Comparison of ENCODE assay signal across 10 mouse cellular contexts in the genomic region with DNA sequence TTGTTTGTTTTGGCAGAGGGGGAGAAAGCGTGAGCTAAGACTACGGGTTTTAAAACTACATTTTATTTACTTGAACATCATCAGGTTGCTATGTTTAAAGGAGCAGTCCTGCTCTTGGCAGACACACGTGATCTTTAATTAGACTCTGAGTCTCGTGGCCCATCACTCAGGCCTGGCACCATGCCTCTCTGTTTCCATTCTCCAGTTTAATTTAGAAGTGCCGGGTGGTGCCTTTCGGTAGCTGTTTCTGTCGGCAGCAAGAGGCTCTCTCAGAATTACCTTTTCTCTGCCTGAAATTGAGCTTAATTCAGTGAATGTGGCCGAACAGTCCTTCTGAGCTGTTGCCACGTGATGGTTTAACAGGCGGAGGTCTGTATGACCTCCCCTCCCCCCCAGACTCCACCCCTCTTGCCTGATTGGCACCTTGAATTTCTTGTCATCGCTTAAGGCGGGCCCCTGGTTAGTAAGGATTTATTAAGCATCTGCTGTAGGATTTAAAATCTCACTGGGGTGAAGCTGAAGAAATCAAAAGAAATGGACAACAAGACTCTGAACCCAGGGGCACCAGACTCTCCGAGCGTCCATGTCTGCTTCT. TPM values are rescaled to one million over a fixed set of nuclear protein-coding genes. Genes with fewer than 3 reads are reported as not detected.
A peak's percentile ranks its signal among the peaks of the same experiment; 100 is the strongest.
DNase-seq lines count a peak whose midpoint lies in the region; ATAC-seq and TF ChIP-seq lines count a peak whose summit lies in the region.
"Had no signal": no experiment of that assay in that cellular context is flagged by ENCODE, and none has a peak within 500 bp of the region (broad histone marks: within the 10 kb centered on the region; RNA-seq: fewer than 3 reads in every experiment).

No protein-coding gene starts in this region.

- no peaks in the 10 kb centered on the region for H3K4me1 ChIP-seq in intestine, embryonic 16.5 days (ENCODE audit: control insufficient read depth, insufficient read depth, low read length)

- intact Hi-C loops in gastrocnemius, adult 2 months (cut with DNase I), result loop anchor here (5.0 kb wide), 2 partner anchors 46 to 66 kb away; no protein-coding TSS in a partner anchor

- H3K9me3 ChIP-seq in intestine, embryonic 16.5 days (ENCODE audit: control insufficient read depth, low read length), result no peaks in the 10 kb centered on the region
- H3K9me3 ChIP-seq: embryonic facial prominence, embryonic 13.5 days; midbrain, embryonic 10.5 days had no signal

- no peak for ATAC-seq in intestine, embryonic 16.5 days

- no peak overlapping the region for H3K9ac ChIP-seq in intestine, embryonic 16.5 days (ENCODE audit: low read depth, low read length)
- H3K9ac ChIP-seq: embryonic facial prominence, embryonic 13.5 days had no signal

- H3K36me3 ChIP-seq in intestine, embryonic 16.5 days (ENCODE audit: control insufficient read depth, insufficient read depth, low read length), result no peaks in the 10 kb centered on the region
- H3K36me3 ChIP-seq: embryonic facial prominence, embryonic 13.5 days; midbrain, embryonic 10.5 days had no signal

- WGBS in intestine, embryonic 16.5 days, result 67% methylated on average over 14 of the region's 14 CpGs

- peak overlapping the region; percentile 91 for H3K27ac ChIP-seq in gastrocnemius, adult 2 months
- H3K27ac ChIP-seq in intestine, embryonic 16.5 days (ENCODE audit: low read length), result no peak overlapping the region
- H3K27ac ChIP-seq: embryonic facial prominence, embryonic 13.5 days; midbrain, embryonic 10.5 days had no signal

- no peak for TF ChIP-seq CTCF in gastrocnemius, adult 2 months (IDR thresholded peaks at IDR 0.05)

- DNase-seq in lung, postnatal 36 days, result peak; percentile 15
- DNase-seq in lung, adult 18-20 months, result no peak
- peak; percentile 80 for DNase-seq in gastrocnemius, adult 2 months
- peak; percentile 23 to 25 for DNase-seq in kidney, postnatal 36 days
- DNase-seq in right cerebral cortex, postnatal 4 days, result peak; percentile 78
- DNase-seq in spleen, adult 18-20 months, result no peak
- DNase-seq in adipocyte (ENCODE audit: low spot score), result no peak

- H3K4me3 ChIP-seq in gastrocnemius, adult 2 months, result peak overlapping the region; percentile 56
- H3K4me3 ChIP-seq in intestine, embryonic 16.5 days (ENCODE audit: low read length), result no peak overlapping the region
- H3K4me3 ChIP-seq: embryonic facial prominence, embryonic 13.5 days; midbrain, embryonic 10.5 days had no signal

- no peaks in the 10 kb centered on the region for H3K27me3 ChIP-seq in intestine, embryonic 16.5 days (replicated peaks; ENCODE audit: control insufficient read depth, insufficient read depth, low read length)
- H3K27me3 ChIP-seq: embryonic facial prominence, embryonic 13.5 days had no signal

- no peak overlapping the region for H3K4me2 ChIP-seq in intestine, embryonic 16.5 days (ENCODE audit: low read depth, low read length)
- H3K4me2 ChIP-seq: embryonic facial prominence, embryonic 13.5 days had no signal

RNA-seq across cellular contexts. Expression of gene Vwa3b, which starts 51.7 kb away (rescaled TPM):
- total RNA-seq in gastrocnemius, adult 2 months (2021), result 10 to 100 TPM; 54.9 to 56.1 TPM
- 1.7 TPM in 2 replicates for polyA plus RNA-seq in intestine, embryonic 16.5 days (2015; fragmentation: Nextera tagmentation; extraction: Ambion mirVana)

Comparison
In these comparisons a context has a peak if more than half of its experiments do, and no peak if none do; other contexts are left out.
1. DNase-seq: peak in lung, postnatal 36 days (single experiment), gastrocnemius, adult 2 months (single experiment), kidney, postnatal 36 days (2 of 2) and right cerebral cortex, postnatal 4 days (single experiment); none in lung, adult 18-20 months (0 of 2), spleen, adult 18-20 months (0 of 2) and adipocyte (single experiment).